ENCODE assay signal across 9 mouse cellular contexts in the genomic region with DNA sequence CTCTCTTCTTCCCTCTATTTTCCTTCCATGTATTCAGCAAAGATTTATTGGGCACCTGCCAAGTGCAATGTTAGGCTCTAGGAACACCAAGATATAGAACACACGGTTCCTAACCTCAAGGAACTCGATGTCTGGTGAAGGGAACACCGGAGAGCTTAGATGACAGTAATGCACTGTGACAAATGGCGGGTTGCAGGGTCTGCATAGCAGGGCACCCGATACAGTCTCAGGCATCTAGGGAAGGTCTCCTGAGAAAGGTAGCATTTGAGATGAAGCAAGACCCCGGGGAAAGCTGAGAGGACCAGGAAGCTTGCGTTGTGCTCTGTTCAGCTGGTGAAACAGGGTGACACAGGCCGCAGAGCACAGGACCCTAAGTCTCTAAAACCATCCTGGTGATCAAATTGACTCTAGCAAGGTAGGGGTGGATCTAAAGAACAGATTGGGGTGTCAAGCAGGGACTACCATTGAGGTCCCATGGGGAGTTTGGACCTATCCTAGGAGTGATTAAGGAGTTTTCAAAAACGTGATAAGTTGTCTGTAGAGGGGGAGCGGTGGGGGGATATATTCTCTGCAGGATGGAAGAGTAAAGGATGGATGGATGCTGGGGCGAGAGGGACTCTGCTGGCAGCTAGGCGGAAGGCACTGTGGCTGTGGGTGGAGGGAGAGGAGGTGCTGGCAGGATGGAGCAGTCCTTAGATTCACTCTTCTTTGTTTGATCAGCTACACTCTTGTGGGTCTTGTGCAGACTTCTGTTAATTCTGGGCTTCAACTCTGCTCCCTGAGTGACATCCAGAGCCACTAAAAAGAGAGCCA. TPM values are rescaled to one million over a fixed set of nuclear protein-coding genes. Genes with fewer than 3 reads are reported as not detected.
DNase-seq lines count a peak whose midpoint lies in the region; ATAC-seq lines count a peak whose summit lies in the region.
"Had no signal": no experiment of that assay in that cellular context is flagged by ENCODE, and none has a peak within 500 bp of the region (broad histone marks: within the 10 kb centered on the region; RNA-seq: fewer than 3 reads in every experiment).

No protein-coding gene starts in this region.

- WGBS in embryonic facial prominence, embryonic 10.5 days = 33% methylated on average over 12 of the region's 12 CpGs
- WGBS in heart, embryonic 16.5 days = 60% methylated on average over 12 of the region's 12 CpGs
- WGBS in limb, embryonic 15.5 days = 47% methylated on average over 12 of the region's 12 CpGs

- peak overlapping the region; percentile 82 for H3K27ac ChIP-seq in embryonic facial prominence, embryonic 10.5 days (replicated peaks)
- H3K27ac ChIP-seq in heart, embryonic 16.5 days (ENCODE audit: low read length) = no peak overlapping the region
- H3K27ac ChIP-seq in limb, embryonic 15.5 days = no peak overlapping the region

- H3K4me1 ChIP-seq in embryonic facial prominence, embryonic 10.5 days = peaks cover 61% of the 10 kb centered on the region
- H3K4me1 ChIP-seq in heart, embryonic 16.5 days (ENCODE audit: control insufficient read depth, insufficient read depth, low read length) = peaks cover 24% of the 10 kb centered on the region
- peaks cover 12% of the 10 kb centered on the region for H3K4me1 ChIP-seq in limb, embryonic 15.5 days

- H3K9me3 ChIP-seq in embryonic facial prominence, embryonic 10.5 days = peaks cover 9% of the 10 kb centered on the region
- peaks cover 6% of the 10 kb centered on the region for H3K9me3 ChIP-seq in heart, embryonic 16.5 days (replicated peaks; ENCODE audit: control insufficient read depth, low read length)
- H3K9me3 ChIP-seq in limb, embryonic 15.5 days = no peaks in the 10 kb centered on the region

- H3K27me3 ChIP-seq in embryonic facial prominence, embryonic 10.5 days (replicated peaks; ENCODE audit: low read depth, poor library complexity, severe bottlenecking) = peaks cover 26% of the 10 kb centered on the region
- H3K27me3 ChIP-seq in heart, embryonic 16.5 days (ENCODE audit: control insufficient read depth, insufficient read depth, low read length) = peaks cover 2% of the 10 kb centered on the region
- peaks cover 51% of the 10 kb centered on the region for H3K27me3 ChIP-seq in limb, embryonic 15.5 days

- H3K36me3 ChIP-seq in embryonic facial prominence, embryonic 10.5 days (replicated peaks) = no peaks in the 10 kb centered on the region
- no peaks in the 10 kb centered on the region for H3K36me3 ChIP-seq in heart, embryonic 16.5 days (ENCODE audit: control insufficient read depth, insufficient read depth)
- H3K36me3 ChIP-seq in limb, embryonic 15.5 days = no peaks in the 10 kb centered on the region

- peak; percentile 8 for DNase-seq in layer of hippocampus, adult 11-12 months (ENCODE audit: low spot score)
- DNase-seq in layer of hippocampus, adult 9-10 months (ENCODE audit: low spot score) = no peak
- DNase-seq in embryonic facial prominence, embryonic 10.5 days (ENCODE audit: low spot score) = peak; percentile 13
- no peak for DNase-seq in ovary, postnatal 10 days (ENCODE audit: low spot score)

- peak overlapping the region; percentile 71 for H3K4me2 ChIP-seq in heart, embryonic 16.5 days (ENCODE audit: low read depth, low read length)
- peak overlapping the region; percentile 46 for H3K4me2 ChIP-seq in limb, embryonic 15.5 days

- peak overlapping the region; percentile 74 for H3K9ac ChIP-seq in heart, embryonic 16.5 days (ENCODE audit: low read length)
- H3K9ac ChIP-seq in limb, embryonic 15.5 days = no peak overlapping the region

- ATAC-seq in heart, embryonic 16.5 days (replicated peaks; ENCODE audit: extremely low read depth, insufficient read depth, low FRiP score) = no peak
- no peak for ATAC-seq in limb, embryonic 15.5 days (ENCODE audit: insufficient number of reproducible peaks, low FRiP score, low TSS enrichment, low read depth)
- ATAC-seq in inflammation-experienced regulatory T-cells, adult 6 months = no peak
- no peak for ATAC-seq in erythroid progenitor cell, adult 5-6 weeks (replicated peaks; ENCODE audit: low FRiP score, poor library complexity, severe bottlenecking)
- ATAC-seq: Patski had no signal

- H3K4me3 ChIP-seq in embryonic facial prominence, embryonic 10.5 days = peak overlapping the region; percentile 52
- peak overlapping the region; percentile 49 for H3K4me3 ChIP-seq in heart, embryonic 16.5 days (ENCODE audit: low read length)
- H3K4me3 ChIP-seq in limb, embryonic 15.5 days = peak overlapping the region; percentile 31; the same call in 1 of the 2 replicates

RNA-seq across cellular contexts. Expression of a gene that starts 43.5 kb away (rescaled TPM):
- polyA plus RNA-seq in embryonic facial prominence, embryonic 10.5 days (2016; fragmentation: Nextera tagmentation; extraction: Ambion mirVana) = 0.59 and 0.61 TPM in 2 replicates
- 6.3 and 7.3 TPM in 2 replicates for polyA plus RNA-seq in heart, embryonic 16.5 days (2015; fragmentation: Nextera tagmentation; extraction: Ambion mirVana)
- 12.1 and 12.5 TPM in 2 replicates for polyA plus RNA-seq in limb, embryonic 15.5 days (2015; fragmentation: Nextera tagmentation; extraction: Ambion mirVana)
- under 1 TPM in 1 of 3 experiments, not detected in 2; 0.50 TPM for polyA plus RNA-seq in inflammation-experienced regulatory T-cells, adult 6 months (2017; shearing (Covaris generic))
- 14.3 TPM in 1 of 2 replicates, not detected in the other for total RNA-seq in erythroid progenitor cell, adult 5-6 weeks (2015; ENCODE audit: low replicate concordance)
- total RNA-seq in erythroid progenitor cell, adult 5-6 weeks (2017; ENCODE audit: low replicate concordance) = not detected in 2 replicates

Comparison
In these comparisons a context has a peak if more than half of its experiments do, and no peak if none do; other contexts are left out.
1. DNase-seq: peak in layer of hippocampus, adult 11-12 months (single experiment) and embryonic facial prominence, embryonic 10.5 days (single experiment); none in layer of hippocampus, adult 9-10 months (single experiment) and ovary, postnatal 10 days (single experiment).
2. Peak in every context shown above with its lines, with median percentiles within 50 percentile points of each other: H3K4me3 ChIP-seq.